Mouse (Mus musculus): ENCODE measurements around the gene Lims1.

Lims1 gene

DNA sequence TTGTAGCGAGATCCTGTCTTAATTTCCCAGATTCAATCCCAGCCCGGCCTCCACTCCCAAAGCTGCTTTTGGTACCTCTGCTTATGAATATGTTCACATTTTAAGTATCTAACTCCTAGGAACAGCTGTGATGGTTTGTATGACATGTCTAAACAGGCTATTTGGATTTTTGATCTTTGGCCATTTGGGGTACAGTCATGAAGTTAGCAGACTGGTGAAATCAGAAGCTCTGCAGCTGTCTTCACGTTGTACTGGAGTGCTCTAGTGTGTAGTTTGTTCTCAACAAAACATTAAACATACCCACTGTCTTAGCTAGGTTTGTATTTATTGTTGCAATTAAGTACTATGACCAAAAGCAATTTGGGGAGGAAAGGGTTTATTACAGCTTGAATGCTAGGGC is 63.7 kb downstream of the Lims1 start:
- DNase-seq: no peak

DNA sequence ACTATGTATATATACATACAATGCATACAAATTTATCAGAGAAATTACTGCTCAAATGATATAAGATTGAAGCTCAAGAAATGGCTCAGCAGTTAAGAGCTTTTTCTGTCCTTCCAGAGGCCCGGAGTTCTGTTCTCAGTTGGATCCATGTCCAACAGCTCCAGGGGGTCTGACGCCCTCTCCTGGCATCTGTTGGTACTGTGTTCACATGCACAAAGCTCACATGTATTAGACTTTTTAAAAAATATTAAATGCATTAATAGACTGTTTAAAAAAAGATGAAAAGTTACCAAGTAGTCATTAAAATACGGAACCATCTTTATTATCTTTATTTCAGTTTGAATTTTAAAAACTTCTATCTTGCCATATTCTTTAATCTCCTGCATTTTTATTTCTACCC is 65.4 kb downstream of the Lims1 start:
- no peak for DNase-seq

DNA sequence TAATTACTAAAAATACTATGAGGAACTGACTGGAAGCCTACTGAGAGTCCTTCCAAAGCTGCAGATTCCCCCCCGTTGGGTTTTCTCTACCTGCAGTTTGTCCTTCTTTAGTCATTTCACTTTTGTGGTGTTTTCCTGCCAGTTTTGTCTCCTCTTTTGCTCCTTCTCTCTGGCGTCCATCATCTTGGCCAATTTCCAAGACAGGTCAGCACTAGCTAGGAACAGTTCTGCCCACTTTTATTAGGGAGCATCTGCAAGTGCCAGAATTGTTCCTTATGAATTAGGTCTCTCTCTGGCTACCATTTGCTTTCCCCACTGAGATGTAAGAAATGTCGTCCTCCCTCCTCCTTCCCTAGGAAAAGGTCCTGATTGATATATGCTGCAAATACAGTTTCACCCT is 65.9 kb downstream of the Lims1 start:
- DNase-seq: no peak

GRCm38 (mm10) chr10:58392435-58392834 is 69.2 kb downstream of the Lims1 start:
- no peak for DNase-seq

DNA sequence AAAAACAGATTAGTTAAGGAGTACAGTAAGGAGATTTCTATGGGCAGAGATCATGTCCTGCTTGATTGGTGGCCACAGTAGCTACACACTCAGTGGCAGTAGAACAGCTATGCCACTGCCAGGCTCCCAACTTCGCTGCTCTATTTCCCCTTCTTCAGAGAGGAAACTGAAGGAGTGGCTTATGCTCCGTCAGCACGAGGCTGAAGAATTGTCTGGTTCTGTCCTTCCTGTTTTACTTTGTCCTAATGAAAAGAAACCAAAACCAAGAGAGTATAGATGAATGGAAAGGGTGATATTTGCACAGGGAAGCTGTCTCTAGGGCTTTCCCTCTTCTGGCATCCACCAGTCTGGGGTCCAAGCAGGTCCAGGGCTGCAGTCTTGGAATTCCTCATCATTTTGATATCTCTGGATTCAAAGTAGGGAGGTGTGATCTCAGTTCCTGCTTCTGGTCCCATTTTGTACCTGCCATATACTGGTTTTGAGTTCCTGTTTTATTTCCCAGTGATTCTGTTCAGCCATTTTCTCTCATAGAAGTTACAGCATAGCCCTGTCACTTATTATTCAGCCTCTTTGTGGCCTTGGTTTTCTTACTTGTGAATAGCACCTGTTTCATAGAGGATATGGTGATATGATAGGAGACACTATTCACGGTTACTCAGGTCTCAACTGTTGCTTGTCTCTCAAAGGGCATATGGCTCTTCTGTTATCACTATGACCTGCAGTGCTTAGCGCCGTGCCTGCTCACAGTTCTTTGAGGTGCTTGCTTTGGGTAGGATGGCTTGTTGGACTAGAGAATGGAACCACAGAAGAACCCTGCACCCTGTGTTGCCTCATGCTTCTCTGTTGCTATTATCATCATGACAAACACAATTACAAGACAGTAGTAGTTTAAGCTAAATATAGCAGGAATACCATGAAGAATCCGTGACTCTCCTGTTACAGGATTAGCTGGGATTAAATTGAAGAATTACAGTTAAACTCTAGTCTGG is 70.1 kb downstream of the Lims1 start:
- DNase-seq: no peak

DNA sequence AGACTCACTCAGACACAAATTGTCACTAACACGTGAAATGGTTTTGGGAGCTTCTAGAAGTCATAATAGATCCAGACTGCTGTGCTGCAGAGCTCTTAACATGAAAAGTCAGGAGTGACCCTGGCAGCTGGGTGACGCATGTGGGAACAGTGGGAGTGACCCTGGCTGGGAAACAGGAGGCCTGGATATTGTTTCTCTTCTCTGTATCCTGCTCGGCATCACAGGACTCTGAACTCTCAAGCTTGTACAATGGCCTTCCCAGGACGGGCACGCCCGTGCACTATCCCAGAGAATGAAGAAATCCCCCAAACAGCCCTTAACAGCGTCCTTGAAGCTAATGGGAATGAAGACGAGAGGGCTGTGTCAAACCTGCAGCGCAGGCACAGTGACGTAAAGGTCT is 70.9 kb downstream of the Lims1 start:
- no peak for DNase-seq

- DNase-seq: no peak
Measured at GRCm38 (mm10) chr10:58395315-58395714, 72.0 kb downstream of the Lims1 start.

- no peak for DNase-seq
Measured at GRCm38 (mm10) chr10:58395723-58396122, 72.5 kb downstream of the Lims1 start.

GRCm38 (mm10) chr10:58396600-58396999 is 73.3 kb downstream of the Lims1 start:
- no peak for DNase-seq

- no peak for DNase-seq
Measured at GRCm38 (mm10) chr10:58398941-58399340, 75.7 kb downstream of the Lims1 start.

GRCm38 (mm10) chr10:58401838-58402237 is 78.6 kb downstream of the Lims1 start:
- no peak for DNase-seq

DNA sequence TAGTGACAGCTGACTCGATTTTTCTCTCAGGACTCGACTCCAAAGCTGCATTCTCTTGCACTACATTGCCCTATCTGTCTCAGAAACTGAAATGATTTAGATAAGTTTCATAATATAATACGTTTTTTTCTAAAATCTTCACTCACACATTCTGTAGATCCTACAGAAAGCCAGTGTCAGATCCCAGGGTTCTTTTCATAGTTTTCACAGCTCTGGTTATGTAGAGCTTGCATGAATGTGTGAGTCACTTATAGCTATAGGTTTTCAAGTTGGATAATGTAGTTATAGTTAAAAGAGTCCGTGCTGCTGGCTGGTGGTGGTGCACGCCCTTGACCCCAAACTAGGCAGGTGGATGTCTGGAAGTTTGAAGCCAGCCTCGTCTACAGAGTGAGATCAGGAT is 81.4 kb downstream of the Lims1 start:
- no peak for DNase-seq

DNA sequence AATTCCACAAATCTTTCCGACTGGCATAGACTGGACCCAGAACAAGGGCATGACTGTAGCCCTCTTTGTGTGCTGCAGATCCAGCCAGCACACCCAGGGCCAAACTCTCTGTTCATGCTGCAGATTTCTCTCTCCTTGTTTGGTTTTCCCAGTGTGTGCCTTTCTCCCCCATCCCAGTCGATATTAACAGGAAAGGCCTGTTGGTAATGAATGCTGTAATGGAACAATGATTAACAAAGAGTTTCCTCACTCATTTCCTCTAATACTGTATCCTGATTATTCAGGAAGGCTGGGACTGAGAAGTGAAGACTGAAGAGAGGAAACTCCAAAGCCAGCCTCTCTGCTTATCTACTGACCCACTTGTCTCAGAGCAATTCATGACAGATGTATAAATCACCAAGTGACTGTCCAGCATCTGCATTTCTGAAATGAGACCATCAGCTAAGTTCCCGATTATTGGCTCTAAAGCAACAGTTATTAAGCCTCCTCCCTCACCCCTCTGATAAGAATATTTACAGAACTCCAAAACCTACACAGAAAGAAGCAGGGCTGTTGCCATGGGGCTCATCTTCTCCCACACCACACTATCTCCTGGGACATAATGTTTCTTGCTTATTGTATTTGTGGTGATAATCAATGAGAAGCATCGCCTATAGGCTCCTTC is 82.2 kb downstream of the Lims1 start:
- peak; percentile 20 for DNase-seq

DNA sequence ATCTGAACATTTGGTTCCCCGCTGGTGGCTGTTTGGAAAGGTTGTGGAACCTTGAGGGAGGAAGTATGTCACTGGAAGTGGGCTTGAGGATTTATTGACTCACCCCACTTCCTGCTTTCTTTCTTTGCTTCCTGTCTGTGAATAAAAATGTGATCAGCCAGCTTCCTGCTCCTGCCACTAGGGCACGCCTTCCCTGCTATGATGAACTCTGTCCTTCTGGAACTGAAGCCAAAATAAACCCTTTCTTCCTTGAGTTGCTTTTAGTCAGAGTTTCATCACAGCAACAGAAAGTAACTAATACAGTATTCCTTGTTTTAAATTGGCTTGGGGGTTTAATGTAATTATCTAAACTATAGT is 82.7 kb downstream of the Lims1 start:
- DNase-seq: peak; percentile 60

DNA sequence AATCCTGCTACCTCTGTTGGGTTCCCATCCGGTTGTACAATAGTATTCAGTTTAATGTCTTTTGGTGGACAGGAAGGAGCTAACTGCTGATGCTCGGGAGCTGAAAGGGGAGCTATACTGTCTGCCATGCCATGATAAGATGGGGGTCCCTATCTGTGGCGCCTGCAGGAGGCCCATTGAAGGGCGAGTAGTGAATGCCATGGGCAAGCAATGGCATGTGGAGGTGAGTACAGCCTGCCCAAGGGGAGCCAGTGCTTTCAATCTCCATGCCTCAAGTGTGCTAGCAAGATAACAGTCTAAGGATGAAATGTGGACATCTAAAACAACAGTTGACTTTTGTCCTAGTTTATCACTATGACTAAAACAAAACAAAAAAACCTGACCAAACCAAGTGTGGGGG is 89.1 kb downstream of the Lims1 start:
- DNase-seq: no peak

DNA sequence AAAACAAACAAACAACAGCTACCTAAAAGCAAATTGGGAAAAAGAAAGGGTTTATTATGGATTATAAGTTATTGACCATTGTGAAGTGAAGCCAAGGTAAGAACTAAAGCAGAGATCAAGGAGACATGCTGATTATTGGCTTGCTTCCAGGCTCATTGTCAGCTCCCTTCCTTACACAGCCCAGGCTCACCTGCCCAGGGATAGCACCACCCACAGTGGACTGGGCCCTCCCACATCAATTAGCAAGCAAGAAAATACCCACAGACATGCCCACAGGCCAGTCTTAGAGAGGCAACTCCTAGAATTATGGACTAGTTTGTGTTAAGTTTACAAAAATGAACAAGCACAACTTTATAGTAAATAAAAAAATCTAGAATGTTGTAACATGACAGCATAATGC is 89.6 kb downstream of the Lims1 start:
- DNase-seq: no peak

DNA sequence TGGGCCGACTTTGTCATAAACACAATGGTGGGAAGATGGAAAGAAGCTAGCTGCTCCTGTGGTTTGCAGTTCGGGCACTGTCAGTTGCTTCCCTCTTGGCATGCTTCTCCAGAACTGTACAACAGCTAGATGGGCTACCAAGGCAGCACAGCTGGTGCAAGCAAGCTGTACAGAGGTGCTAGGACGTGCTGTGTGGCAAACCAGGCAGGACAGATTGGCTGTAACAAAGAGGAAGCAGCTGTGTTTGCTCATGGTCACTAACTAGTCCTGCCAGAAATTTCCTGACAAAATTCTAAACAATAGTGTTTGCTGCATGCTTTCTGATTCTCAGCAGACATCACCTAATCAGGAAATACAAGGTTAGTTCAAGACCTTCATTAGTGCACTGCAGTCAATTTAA is 93.4 kb downstream of the Lims1 start:
- no peak for DNase-seq

- DNase-seq: no peak
Measured at GRCm38 (mm10) chr10:58418290-58418971, 95.2 kb downstream of the Lims1 start.

GRCm38 (mm10) chr10:58427930-58428329 is 104.7 kb downstream of the Lims1 start:
- no peak for DNase-seq

DNA sequence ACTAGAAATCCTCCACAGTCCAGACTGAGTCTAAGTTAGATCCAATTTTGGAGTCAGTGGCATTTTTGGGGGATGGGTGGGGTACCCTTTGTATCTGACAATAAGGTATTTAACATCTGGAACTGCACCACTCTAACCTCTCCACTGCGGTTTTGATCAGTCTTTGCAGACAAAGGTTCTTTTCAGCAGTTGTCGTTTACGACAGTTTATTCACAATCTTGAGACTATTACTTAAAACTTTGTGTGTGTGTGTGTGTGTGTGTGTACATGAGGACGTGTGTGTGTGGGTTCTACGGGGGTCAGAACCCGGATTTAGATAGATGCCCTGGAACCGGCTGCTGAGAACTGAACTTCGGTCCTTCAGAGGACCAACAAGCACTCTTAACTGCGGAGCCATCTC is 122.6 kb downstream of the Lims1 start:
- DNase-seq: no peak

DNA sequence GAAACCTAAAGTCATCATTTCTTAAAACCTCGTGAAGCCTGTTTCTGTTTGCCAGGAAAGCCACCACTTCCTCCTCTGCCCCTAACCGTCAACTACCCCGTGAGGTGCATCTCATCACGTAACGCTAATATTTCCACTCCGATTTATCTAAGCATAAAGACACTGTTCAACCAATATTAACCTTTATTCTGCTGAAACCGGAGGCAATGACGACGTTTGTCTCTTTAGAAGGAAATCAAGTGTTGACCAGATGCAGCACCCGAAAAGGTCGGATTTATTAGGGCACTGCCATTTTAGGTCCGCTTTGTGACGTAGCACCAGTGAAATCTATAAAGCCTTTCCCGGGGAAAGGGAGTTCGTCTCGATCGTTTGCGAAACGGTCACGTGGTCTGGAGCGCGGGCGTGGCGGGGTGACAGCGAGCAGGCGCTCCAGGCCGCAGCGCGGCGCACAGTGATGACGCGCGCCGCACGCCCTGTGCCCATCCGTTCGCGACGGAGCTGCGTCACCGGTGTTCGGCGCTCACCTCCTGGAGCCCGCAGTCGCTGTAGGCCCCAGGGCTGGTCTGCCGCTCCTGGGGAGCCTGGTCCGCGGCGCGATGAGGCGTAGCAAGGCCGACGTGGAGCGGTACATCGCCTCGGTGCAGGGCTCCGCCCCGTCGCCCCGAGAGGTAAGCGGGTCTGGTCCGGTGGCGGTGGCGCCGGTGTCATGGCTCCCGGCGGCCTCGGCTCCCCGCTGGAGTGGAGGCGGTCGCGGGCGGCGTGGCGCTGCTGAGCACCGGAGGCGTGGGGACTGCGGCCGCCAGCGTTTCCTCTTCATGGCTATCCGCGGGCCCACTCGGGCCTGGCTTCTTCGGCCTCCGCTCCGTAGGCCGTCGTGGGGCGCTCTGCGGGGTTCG is 123.4 kb downstream of the Lims1 start, which contains the start of gene Ranbp2:
TSS of gene Ranbp2 (plus strand) at position 537 of the 896 bp plus-strand sequence.
- DNase-seq: peak; percentile 98

DNA sequence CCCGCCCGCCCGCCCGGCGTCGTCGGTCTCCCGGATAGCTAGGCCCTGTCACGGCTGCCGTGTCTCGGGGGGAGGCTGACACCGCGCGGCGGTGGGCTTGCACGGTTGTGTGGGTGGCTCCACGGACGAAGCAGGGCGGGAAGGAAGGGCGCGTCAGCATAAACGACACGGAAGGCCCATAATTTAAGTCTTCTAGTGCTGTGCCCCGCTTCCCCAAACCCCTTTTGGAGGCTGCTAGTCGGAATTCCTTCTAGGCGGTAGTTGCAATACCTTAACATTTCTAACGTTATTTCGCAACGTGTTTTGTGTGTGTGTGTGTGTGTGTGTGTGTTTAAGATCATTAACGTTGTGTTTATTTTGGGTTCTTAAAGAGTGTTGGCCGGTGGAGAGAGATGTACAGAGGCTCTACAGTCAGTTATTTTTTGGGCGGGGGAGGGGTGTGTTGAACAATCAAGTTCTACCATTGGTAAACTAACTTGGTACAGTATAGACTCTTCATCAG is 124.1 kb downstream of the Lims1 start:
- DNase-seq: no peak
